Mouse (Mus musculus): ENCODE data around the gene Ubn1. TPM values are rescaled to one million over a fixed set of nuclear protein-coding genes. Genes with fewer than 3 reads are reported as not detected.

Gene Ubn1
- total and polyA plus RNA-seq, 3 experiments = 17.4 to 33.2 (median 32.5) TPM

- DNase-seq (ENCODE audit: extremely low read depth) = peak; percentile 100
- Histone ChIP-seq H3K79me2 (replicated peaks; ENCODE audit: control insufficient read depth, extremely low read depth, insufficient read depth, poor library complexity, severe bottlenecking) (no peaks in the 10 kb centered on the region), H3K4me2 (ENCODE audit: insufficient read depth, low read depth, poor library complexity, severe bottlenecking) (peak within 1 kb of the TSS; percentile 90), H3K4me3 (replicated peaks in 1 of 3; ENCODE audit: low read depth in 2 of 3, low read length in 2 of 3, poor library complexity in 1 of 3) (peak within 1 kb of the TSS; percentile 68 to 97 (median 68)), H3K9me3 (replicated peaks; ENCODE audit: low read length) (no peaks in the 10 kb centered on the region), H3K36me3 (replicated peaks in 1 of 2; ENCODE audit: control insufficient read depth in 1 of 2, insufficient read depth in 1 of 2, low read length in 1 of 2) (peaks cover 45 to 67% of the 10 kb centered on the region in 2 experiments), H3K27ac (ENCODE audit: insufficient read depth, low read depth) (peak within 1 kb of the TSS; percentile 78), H3K4me1 (ENCODE audit: control insufficient read depth in 1 of 2, insufficient read depth in 2 of 2) (peaks cover 19 to 48% of the 10 kb centered on the region in 2 experiments), H3K9ac (ENCODE audit: insufficient read depth, low read depth) (peak within 1 kb of the TSS; percentile 11; the same call in 1 of the 2 replicates), H3K27me3 (replicated peaks) (no peaks in the 10 kb centered on the region)
- 0 out of 2 replicates have a peak, but pooled peaks have one; percentile 61 for TF ChIP-seq KAT2A (IDR thresholded peaks at IDR 0.05; ENCODE audit: insufficient replicate concordance, low read length)
- TF ChIP-seq SMC3 (IDR thresholded peaks at IDR 0.05; ENCODE audit: low read depth, low read length) = peak; percentile 21
- TF ChIP-seq SIN3A (IDR thresholded peaks at IDR 0.05; ENCODE audit: low read length) = peak; percentile 76; the same call in 1 of the 2 replicates
- peak; percentile 94 for TF ChIP-seq CHD2 (IDR thresholded peaks at IDR 0.05; ENCODE audit: low read length)
- TF ChIP-seq NELFE (IDR thresholded peaks at IDR 0.05; ENCODE audit: low read depth, low read length) = peak; percentile 77; the same call in 1 of the 2 replicates
- TF ChIP-seq IRF4 (IDR thresholded peaks at IDR 0.05; ENCODE audit: low read depth, low read length) = peak; percentile 21; the same call in 1 of the 2 replicates
- no peak for TF ChIP-seq ETS1 (conservative IDR thresholded peaks at IDR 0.05; ENCODE audit: low read depth, low read length)
- TF ChIP-seq MAFK (IDR thresholded peaks at IDR 0.05; ENCODE audit: insufficient replicate concordance, low read length) = no peak
- no peak for TF ChIP-seq ZC3H11A (IDR thresholded peaks at IDR 0.05; ENCODE audit: low read depth, low read length)
- TF ChIP-seq UBTF (IDR thresholded peaks at IDR 0.05; ENCODE audit: low read depth, low read length) = no peak; the same call in 1 of the 2 replicates
- TF ChIP-seq HCFC1 (IDR thresholded peaks at IDR 0.05; ENCODE audit: low read depth, low read length) = peak; percentile 53
- TF ChIP-seq E2F4 (IDR thresholded peaks at IDR 0.05; ENCODE audit: insufficient replicate concordance, low read depth, low read length) = peak; percentile 67; the same call in 1 of the 2 replicates
- no peak for TF ChIP-seq JUN (IDR thresholded peaks at IDR 0.05; ENCODE audit: insufficient read depth, low read depth, low read length)
- TF ChIP-seq MEF2A (IDR thresholded peaks at IDR 0.05; ENCODE audit: borderline replicate concordance, low read depth, low read length) = peak; percentile 74
- TF ChIP-seq TBP (conservative IDR thresholded peaks at IDR 0.05; ENCODE audit: low read depth, low read length) = 0 out of 2 replicates have a peak, but pooled peaks have one; percentile 36
- TF ChIP-seq POLR2AphosphoS2 (IDR thresholded peaks at IDR 0.05; ENCODE audit: low read depth, low read length) = peak; percentile 96
- TF ChIP-seq MAZ (IDR thresholded peaks at IDR 0.05; ENCODE audit: low read depth, low read length) = no peak
- peak; percentile 28 for TF ChIP-seq USF1 (IDR thresholded peaks at IDR 0.05; ENCODE audit: low read depth, low read length)
- no peak for TF ChIP-seq ZNF384 (IDR thresholded peaks at IDR 0.05; ENCODE audit: low read depth, low read length)
- TF ChIP-seq USF2 (conservative IDR thresholded peaks at IDR 0.05; ENCODE audit: low read depth, low read length) = no peak
- no peak for TF ChIP-seq CHD1 (IDR thresholded peaks at IDR 0.05; ENCODE audit: low read depth, low read length)
- TF ChIP-seq PAX5 (IDR thresholded peaks at IDR 0.05; ENCODE audit: low read length) = no peak
- TF ChIP-seq BHLHE40 (IDR thresholded peaks at IDR 0.05; ENCODE audit: low read depth, low read length) = peak; percentile 68; the same call in 1 of the 2 replicates
- TF ChIP-seq JUND (conservative IDR thresholded peaks at IDR 0.05; ENCODE audit: low read depth, low read length) = no peak
- TF ChIP-seq TCF12 (IDR thresholded peaks at IDR 0.05; ENCODE audit: low read depth, low read length) = peak; percentile 81
- peak in 1 of 2 experiments; percentile 49; a peak in 2 of 4 replicates for TF ChIP-seq CTCF (conservative IDR thresholded peaks at IDR 0.05 in 1 of 2, IDR thresholded peaks at IDR 0.05 in 1 of 2; ENCODE audit: low read depth in 2 of 2, low read length in 2 of 2)
- peak; percentile 59; the same call in 1 of the 2 replicates for TF ChIP-seq ELF1 (IDR thresholded peaks at IDR 0.05; ENCODE audit: low read depth, low read length)
- TF ChIP-seq MAX (IDR thresholded peaks at IDR 0.05; ENCODE audit: low read length) = peak; percentile 60; the same call in 1 of the 2 replicates
- TF ChIP-seq EP300 (IDR thresholded peaks at IDR 0.05; ENCODE audit: low read length) = no peak
- no peak for TF ChIP-seq MYC (IDR thresholded peaks at IDR 0.05; ENCODE audit: low read depth, low read length)
- TF ChIP-seq ZMIZ1 (IDR thresholded peaks at IDR 0.05; ENCODE audit: low read depth, low read length) = peak; percentile 96
- TF ChIP-seq RCOR1 (conservative IDR thresholded peaks at IDR 0.05; ENCODE audit: low read depth, low read length) = no peak
- peak; percentile 60 for TF ChIP-seq NRF1 (IDR thresholded peaks at IDR 0.05; ENCODE audit: low read depth, low read length)
- TF ChIP-seq POLR2A (IDR thresholded peaks at IDR 0.05; ENCODE audit: low read depth, low read length) = peak; percentile 85
- peak; percentile 88 for TF ChIP-seq MXI1 (IDR thresholded peaks at IDR 0.05; ENCODE audit: low read depth, low read length)
- no peak for TF ChIP-seq GABPA (IDR thresholded peaks at IDR 0.05; ENCODE audit: insufficient replicate concordance, low read depth, low read length)
- TF ChIP-seq RAD21 (IDR thresholded peaks at IDR 0.05; ENCODE audit: low read depth, low read length) = no peak
- 0 out of 2 replicates have a peak, but pooled peaks have one; percentile 17 for TF ChIP-seq ZKSCAN1 (IDR thresholded peaks at IDR 0.05; ENCODE audit: borderline replicate concordance, low read depth, low read length)
- in situ Hi-C loops (cut with MboI; ENCODE audit: low pct_ligation_motif_present, low pct_unique_long_range_greater_than_20kb, low sequenced_read_pairs) = no loop called here
- dilution Hi-C loops (cut with MboI; ENCODE audit: extremely low pct_ligation_motif_present, extremely low pct_unique_long_range_greater_than_20kb, low sequenced_read_pairs) = no loop called here
These were observed 36.6 kb upstream of the Ubn1 start, which contains the start of gene Rogdi for GRCm38 (mm10) chr16:5013054-5013838. Gene Rogdi, minus strand, starts transcription at chr16:5013553.

Measured in CH12.LX (cell line).